Mouse (Mus musculus): ENCODE data around the gene Krt12.

Gene Krt12

GRCm38 (mm10) chr11:99398832-99399231, 23.2 kb downstream of the Krt12 start:
- in situ Hi-C loops (cut with MboI, MseI) = no loop called here

- in situ Hi-C loops (cut with MboI, MseI) = no loop called here
Observed at GRCm38 (mm10) chr11:99398084-99398483, 24.0 kb downstream of the Krt12 start.

- in situ Hi-C loops (cut with MboI, MseI) = no loop called here
Observed at GRCm38 (mm10) chr11:99396661-99397060, 25.4 kb downstream of the Krt12 start.

- in situ Hi-C loops (cut with MboI, MseI) = no loop called here
Observed at GRCm38 (mm10) chr11:99396034-99396433, 26.0 kb downstream of the Krt12 start.

- in situ Hi-C loops (cut with MboI, MseI) = no loop called here
Observed at GRCm38 (mm10) chr11:99392492-99392891, 29.6 kb downstream of the Krt12 start.

- in situ Hi-C loops (cut with MboI, MseI) = no loop called here
Observed at GRCm38 (mm10) chr11:99391375-99391774, 30.7 kb downstream of the Krt12 start.

- in situ Hi-C loops (cut with MboI, MseI) = no loop called here
Observed at GRCm38 (mm10) chr11:99390866-99391265, 31.2 kb downstream of the Krt12 start.

GRCm38 (mm10) chr11:99389264-99389663, 32.8 kb downstream of the Krt12 start, which contains the start of gene Krt10:
Gene Krt10, minus strand, starts transcription at chr11:99389364.
- in situ Hi-C loops (cut with MboI, MseI) = no loop called here

- in situ Hi-C loops (cut with MboI, MseI) = no loop called here
Observed at GRCm38 (mm10) chr11:99388661-99389060, 33.4 kb downstream of the Krt12 start.

- in situ Hi-C loops (cut with MboI, MseI) = no loop called here
Observed at GRCm38 (mm10) chr11:99385813-99386721, 36.0 kb downstream of the Krt12 start.

- in situ Hi-C loops (cut with MboI, MseI) = no loop called here
Observed at GRCm38 (mm10) chr11:99379568-99379967, 42.5 kb downstream of the Krt12 start.

GRCm38 (mm10) chr11:99374803-99375202, 47.3 kb downstream of the Krt12 start, which contains the start of gene Krt28:
Gene Krt28, minus strand, starts transcription at chr11:99374903.
- in situ Hi-C loops (cut with MboI, MseI) = no loop called here

- in situ Hi-C loops (cut with MboI, MseI) = no loop called here
Observed at GRCm38 (mm10) chr11:99369853-99370451, 52.1 kb downstream of the Krt12 start.

GRCm38 (mm10) chr11:99369229-99369628, 52.8 kb downstream of the Krt12 start:
- in situ Hi-C loops (cut with MboI, MseI) = no loop called here

- in situ Hi-C loops (cut with MboI, MseI) = no loop called here
Observed at GRCm38 (mm10) chr11:99366791-99367190, 55.3 kb downstream of the Krt12 start.
